Mouse (Mus musculus) olfactory bulb, adult 2 months (tissue): ENCODE measurements around the gene Arl11. TPM values are rescaled to one million over a fixed set of nuclear protein-coding genes. Genes with fewer than 3 reads are reported as not detected.
A peak's percentile ranks its signal among the peaks of the same experiment; 100 is the strongest.
"Not testable (repeated sequence)": the region's sequence is repeated elsewhere in the genome, so short reads cannot be mapped to it uniquely, and the experiment has no call there.

Source experiments
- H3K27ac ChIP-seq: fragments of 200-500 bp; 2 replicates; pipeline ENCODE4 v1.5.1; 2012; ENCODE audit warnings: low read depth, low read length; ENCODE audit not compliant: insufficient read depth
- H3K4me1 ChIP-seq: fragments of 200-500 bp; 2 replicates; pipeline ENCODE4 v1.6.1; 2012; ENCODE audit warnings: low read length; ENCODE audit not compliant: control insufficient read depth, insufficient read depth
- H3K4me3 ChIP-seq: fragments of 200-500 bp; 2 replicates; pipeline ENCODE4 v1.5.1; 2012; ENCODE audit warnings: mild to moderate bottlenecking, low read depth, low read length, moderate library complexity; ENCODE audit not compliant: insufficient read depth
- CTCF ChIP-seq: fragments of 200-500 bp; IDR thresholded peaks from 2 replicates; pipeline ENCODE4 v1.5.1; 2012; ENCODE audit warnings: low read depth, mild to moderate bottlenecking, low read length, moderate library complexity; ENCODE audit not compliant: insufficient read depth
- POLR2A ChIP-seq: fragments of 200-500 bp; IDR thresholded peaks from 2 replicates; pipeline ENCODE4 v1.6.1; 2012; ENCODE audit warnings: mild to moderate bottlenecking, low read depth, low read length, moderate library complexity; ENCODE audit not compliant: insufficient read depth
- WGBS: fragments of 180-500 bp; shearing (Covaris S2); methylation state at CpG from one replicate; pipeline ENCODE4 v1.1.7; 2018; 5-methylcytosine and 5-hydroxymethylcytosine counted together
- polyA plus RNA-seq: library from polyadenylated mRNA; stranded (reverse); fragments of >200 nt; gene quantifications from 2 replicates; pipeline ENCODE4 v1.2.4, GENCODE M21; 2012; ENCODE audit warnings: low replicate concordance; ENCODE audit not compliant: missing spikeins, insufficient read depth, insufficient read length

Gene Arl11
- polyA plus RNA-seq, 1 experiment, result not detected

- 95% methylated on average over 1 of the region's 1 CpGs for whole genome bisulfite sequencing
- TF ChIP-seq POLR2A, result no peak
- TF ChIP-seq CTCF, result no peak
- Histone ChIP-seq H3K27ac (no peak overlapping the region), H3K4me1 (peaks cover 3% of the 10 kb centered on the region), H3K4me3 (no peak overlapping the region)
These were observed 13.2 kb downstream of the Arl11 start for GRCm38 (mm10) chr14:61322740-61323139.

- not testable (repeated sequence) for H3K4me3 ChIP-seq, H3K27ac ChIP-seq
- H3K4me1 ChIP-seq, result peaks cover 22% of the 10 kb centered on the region
- WGBS, result 26% methylated on average over 6 of the region's 6 CpGs
These were observed 17.5 kb downstream of the Arl11 start for GRCm38 (mm10) chr14:61327007-61327406.

- TF ChIP-seq CTCF (no peak), POLR2A (no peak)
- WGBS, result 20% methylated on average over 19 of the region's 19 CpGs
- peak overlapping the region; percentile 29 for H3K4me3 ChIP-seq
- peaks cover 22% of the 10 kb centered on the region for H3K4me1 ChIP-seq
- H3K27ac ChIP-seq, result peak overlapping the region; percentile 91
These were observed 18.3 kb downstream of the Arl11 start for GRCm38 (mm10) chr14:61327618-61328450.

- 39% methylated on average over 11 of the region's 11 CpGs for WGBS
- Histone ChIP-seq H3K4me1 (peaks cover 22% of the 10 kb centered on the region), H3K4me3 (no peak overlapping the region), H3K27ac (no peak overlapping the region)
- TF ChIP-seq CTCF (no peak), POLR2A (no peak)
These were observed 21.0 kb downstream of the Arl11 start for GRCm38 (mm10) chr14:61330591-61330990.

GRCm38 (mm10) chr14:61330996-61331561 lies 21.5 kb downstream of the Arl11 start:
- WGBS, result 2% methylated on average over 13 of the region's 13 CpGs
- H3K4me1 ChIP-seq, result peaks cover 22% of the 10 kb centered on the region
- no peak overlapping the region for H3K4me3 ChIP-seq
- TF ChIP-seq CTCF (no peak), POLR2A (no peak)
- no peak overlapping the region for H3K27ac ChIP-seq

- Histone ChIP-seq H3K4me1 (no peaks in the 10 kb centered on the region), H3K4me3 (no peak overlapping the region), H3K27ac (no peak overlapping the region)
- TF ChIP-seq POLR2A, result no peak
- no peak for TF ChIP-seq CTCF
- WGBS, result 92% methylated on average over 4 of the region's 4 CpGs
These were observed 29.8 kb downstream of the Arl11 start for GRCm38 (mm10) chr14:61339381-61339780.

- H3K4me1 ChIP-seq, result no peaks in the 10 kb centered on the region
- WGBS, result 87% methylated on average over 5 of the region's 5 CpGs
- no peak for TF ChIP-seq CTCF
- no peak for TF ChIP-seq POLR2A
- H3K27ac ChIP-seq, result no peak overlapping the region
- H3K4me3 ChIP-seq, result no peak overlapping the region
These were observed 35.0 kb downstream of the Arl11 start for GRCm38 (mm10) chr14:61344590-61344989.

GRCm38 (mm10) chr14:61346827-61347698 lies 37.5 kb downstream of the Arl11 start:
- Histone ChIP-seq H3K4me3 (no peak overlapping the region), H3K4me1 (no peaks in the 10 kb centered on the region), H3K27ac (no peak overlapping the region)
- TF ChIP-seq POLR2A, result no peak
- 0 out of 2 replicates have a peak, but pooled peaks have one; percentile 42 for TF ChIP-seq CTCF
- 32% methylated on average over 10 of the region's 10 CpGs for WGBS

GRCm38 (mm10) chr14:61349876-61350275 lies 40.3 kb downstream of the Arl11 start:
- H3K27ac ChIP-seq, result no peak overlapping the region
- TF ChIP-seq POLR2A (no peak), CTCF (no peak)
- no peaks in the 10 kb centered on the region for H3K4me1 ChIP-seq
- no peak overlapping the region for H3K4me3 ChIP-seq
- 83% methylated on average over 4 of the region's 4 CpGs for WGBS
